Mouse (Mus musculus): ENCODE data around the gene Wdr20.

DNA sequence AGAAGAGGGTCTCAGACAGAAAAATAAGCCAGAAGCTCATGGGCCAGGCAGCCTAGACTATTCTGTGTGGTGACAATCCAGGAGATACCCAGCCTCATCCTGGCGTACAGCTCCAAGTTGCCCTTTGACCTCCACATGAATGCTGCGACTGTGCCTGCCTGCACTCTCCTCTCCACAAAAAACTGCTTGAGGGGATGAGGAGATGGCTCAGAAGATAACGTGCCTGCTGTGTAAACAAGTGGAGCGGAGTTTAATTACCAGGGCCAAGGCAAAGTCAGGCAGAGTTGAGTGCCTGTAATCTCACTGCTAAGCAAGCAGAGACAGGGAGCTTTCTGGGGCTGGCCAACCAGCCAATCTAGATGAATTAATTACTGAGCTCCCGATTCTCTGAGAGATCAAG lies 21.7 kb upstream of the Wdr20 start:
- TF ChIP-seq POLR2A (IDR thresholded peaks at IDR 0.05; ENCODE audit: low read depth, low read length), result no peak
- no peak for TF ChIP-seq CTCF (IDR thresholded peaks at IDR 0.05; ENCODE audit: extremely low read depth, insufficient read length, insufficient replicate concordance, low read depth, low read length)
